Mouse (Mus musculus): Measurements from ENCODE around the gene Hectd1. TPM values are rescaled to one million over a fixed set of nuclear protein-coding genes. Genes with fewer than 3 reads are reported as not detected.

The Hectd1 gene
- polyA plus RNA-seq, 1 experiment from 2014 or later: 42.4 TPM

- ATAC-seq (replicated peaks; ENCODE audit: insufficient number of reproducible peaks, low FRiP score, low TSS enrichment): no peak
- WGBS (ENCODE audit: insufficient replicate concordance): 51% methylated on average over 2 of the region's 2 CpGs
- no peak overlapping the region for H3K27ac ChIP-seq (ENCODE audit: low read depth, low read length)
- H3K4me3 ChIP-seq (ENCODE audit: low read depth, low read length): no peak overlapping the region
- no peaks in the 10 kb centered on the region for H3K36me3 ChIP-seq (ENCODE audit: control insufficient read depth, insufficient read depth, low read length)
- no peak overlapping the region for H3K4me2 ChIP-seq
- H3K4me1 ChIP-seq (ENCODE audit: control insufficient read depth, insufficient read depth, low read length): peaks cover 19% of the 10 kb centered on the region
- H3K27me3 ChIP-seq (ENCODE audit: control insufficient read depth, insufficient read depth, low read length): no peaks in the 10 kb centered on the region
- H3K9me3 ChIP-seq (replicated peaks; ENCODE audit: control insufficient read depth, low read length): no peaks in the 10 kb centered on the region
- H3K9ac ChIP-seq (ENCODE audit: low read depth, low read length): no peak overlapping the region
Measured at GRCm38 (mm10) chr12:51696157-51696556, 133.2 kb downstream of the Hectd1 start.

- Histone ChIP-seq H3K4me3 (ENCODE audit: low read depth, low read length) (no peak overlapping the region), H3K27ac (ENCODE audit: low read depth, low read length) (no peak overlapping the region), H3K4me1 (ENCODE audit: control insufficient read depth, insufficient read depth, low read length) (peaks cover 16% of the 10 kb centered on the region), H3K9me3 (replicated peaks; ENCODE audit: control insufficient read depth, low read length) (no peaks in the 10 kb centered on the region), H3K9ac (ENCODE audit: low read depth, low read length) (no peak overlapping the region), H3K36me3 (ENCODE audit: control insufficient read depth, insufficient read depth, low read length) (no peaks in the 10 kb centered on the region), H3K4me2 (no peak overlapping the region), H3K27me3 (ENCODE audit: control insufficient read depth, insufficient read depth, low read length) (no peaks in the 10 kb centered on the region)
- ATAC-seq (replicated peaks; ENCODE audit: insufficient number of reproducible peaks, low FRiP score, low TSS enrichment): no peak
- WGBS (ENCODE audit: insufficient replicate concordance): 60% methylated on average over 1 of the region's 1 CpGs
Measured at GRCm38 (mm10) chr12:51694966-51695365, 134.4 kb downstream of the Hectd1 start.

- Histone ChIP-seq H3K4me2 (no peak overlapping the region; the same call in 1 of the 2 replicates), H3K4me3 (ENCODE audit: low read depth, low read length) (no peak overlapping the region), H3K9me3 (replicated peaks; ENCODE audit: control insufficient read depth, low read length) (no peaks in the 10 kb centered on the region), H3K36me3 (ENCODE audit: control insufficient read depth, insufficient read depth, low read length) (no peaks in the 10 kb centered on the region), H3K4me1 (ENCODE audit: control insufficient read depth, insufficient read depth, low read length) (peaks cover 14% of the 10 kb centered on the region), H3K27ac (ENCODE audit: low read depth, low read length) (peak overlapping the region; percentile 77), H3K9ac (ENCODE audit: low read depth, low read length) (0 out of 2 replicates have a peak overlapping the region, but pooled peaks have one; percentile 22), H3K27me3 (ENCODE audit: control insufficient read depth, insufficient read depth, low read length) (no peaks in the 10 kb centered on the region)
- no peak for ATAC-seq (replicated peaks; ENCODE audit: insufficient number of reproducible peaks, low FRiP score, low TSS enrichment)
Measured at GRCm38 (mm10) chr12:51694096-51694495, 135.2 kb downstream of the Hectd1 start.

Other genes with a start within 250 kb of the Hectd1 start
- gene Coch, start 236.2 kb downstream of the Hectd1 start, polyA plus RNA-seq (2014; fragmentation: Nextera tagmentation; extraction: Ambion mirVana): 1.5 and 1.7 TPM in 2 replicates
- 38.1 and 39.7 TPM in 2 replicates for gene Ap4s1, start 138.5 kb downstream of the Hectd1 start, polyA plus RNA-seq (2014; fragmentation: Nextera tagmentation; extraction: Ambion mirVana)
- gene Strn3, start 137.6 kb downstream of the Hectd1 start, polyA plus RNA-seq (2014; fragmentation: Nextera tagmentation; extraction: Ambion mirVana): 45.8 and 46.1 TPM in 2 replicates
- 10.2 and 13.9 TPM in 2 replicates for gene Heatr5a, start 141.8 kb upstream of the Hectd1 start, polyA plus RNA-seq (2014; fragmentation: Nextera tagmentation; extraction: Ambion mirVana)
- gene Dtd2, start 177.0 kb upstream of the Hectd1 start, polyA plus RNA-seq (2014; fragmentation: Nextera tagmentation; extraction: Ambion mirVana): 20.2 and 20.9 TPM in 2 replicates
- not detected in 2 replicates for gene Gpr33, start 198.5 kb upstream of the Hectd1 start, polyA plus RNA-seq (2014; fragmentation: Nextera tagmentation; extraction: Ambion mirVana)

Data from heart, embryonic 11.5 days (tissue).